Mouse (Mus musculus): ENCODE measurements at regions not wholly inside any gene's neighbourhood (a gene's known extent, or its start where the extent isn't known, plus 50 kb on each side); places are given as distances from the start of the nearest gene placed in this dataset.

GRCm38 (mm10) chr15:7650705-7651104, 159.9 kb upstream of the Gdnf start:
- Histone ChIP-seq H3K4me1 (no peaks in the 10 kb centered on the region), H3K27me3 (no peaks in the 10 kb centered on the region), H3K4me3 (no peak overlapping the region), H3K36me3 (no peaks in the 10 kb centered on the region), H3K27ac (no peak overlapping the region), H3K9me3 (no peaks in the 10 kb centered on the region), H3K4me2 (no peak overlapping the region), H3K9ac (no peak overlapping the region)
- no peak for ATAC-seq (ENCODE audit: insufficient number of reproducible peaks, low FRiP score, low TSS enrichment, low read depth)
- WGBS = 16% methylated on average over 3 of the region's 3 CpGs

- Histone ChIP-seq H3K4me2 (no peak overlapping the region), H3K9ac (no peak overlapping the region), H3K27me3 (no peaks in the 10 kb centered on the region), H3K9me3 (no peaks in the 10 kb centered on the region), H3K27ac (no peak overlapping the region), H3K4me3 (no peak overlapping the region), H3K36me3 (no peaks in the 10 kb centered on the region), H3K4me1 (no peaks in the 10 kb centered on the region)
- no peak for ATAC-seq (ENCODE audit: insufficient number of reproducible peaks, low FRiP score, low TSS enrichment, low read depth)
- 41% methylated on average over 2 of the region's 2 CpGs for WGBS
Measured at GRCm38 (mm10) chr15:7663888-7664287, 146.8 kb upstream of the Gdnf start.

DNA sequence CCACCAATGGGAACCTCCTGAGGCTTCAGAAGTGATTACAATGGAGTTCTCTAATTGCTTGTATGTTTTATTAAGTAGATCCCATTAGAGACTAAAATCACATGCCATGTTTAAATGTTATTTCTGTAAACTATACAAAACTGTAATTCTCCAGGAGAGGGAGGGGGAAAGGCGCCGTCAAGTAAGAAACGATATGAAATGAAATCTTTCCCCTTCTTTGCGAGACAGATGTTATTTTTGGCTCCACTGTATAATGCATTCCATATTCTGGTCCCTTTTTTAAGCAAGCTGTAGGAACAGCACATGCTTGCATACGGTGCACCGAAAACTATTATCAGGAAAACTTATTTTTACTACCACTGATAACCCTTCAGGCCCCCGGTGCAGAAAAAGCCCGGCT, 141.0 kb upstream of the Gdnf start:
- 36% methylated on average over 8 of the region's 8 CpGs for WGBS
- H3K36me3 ChIP-seq = no peaks in the 10 kb centered on the region
- H3K27me3 ChIP-seq = no peaks in the 10 kb centered on the region
- no peak overlapping the region for H3K9ac ChIP-seq
- H3K4me3 ChIP-seq = no peak overlapping the region
- H3K4me1 ChIP-seq = no peaks in the 10 kb centered on the region
- no peak for ATAC-seq (ENCODE audit: insufficient number of reproducible peaks, low FRiP score, low TSS enrichment, low read depth)
- H3K9me3 ChIP-seq = no peaks in the 10 kb centered on the region
- H3K27ac ChIP-seq = no peak overlapping the region
- no peak overlapping the region for H3K4me2 ChIP-seq

GRCm38 (mm10) chr15:7676970-7677369, 133.7 kb upstream of the Gdnf start:
- H3K4me2 ChIP-seq = no peak overlapping the region
- H3K4me1 ChIP-seq = no peaks in the 10 kb centered on the region
- no peak overlapping the region for H3K27ac ChIP-seq
- 66% methylated on average over 1 of the region's 1 CpGs for WGBS
- no peak overlapping the region for H3K4me3 ChIP-seq
- no peaks in the 10 kb centered on the region for H3K27me3 ChIP-seq
- ATAC-seq (ENCODE audit: insufficient number of reproducible peaks, low FRiP score, low TSS enrichment, low read depth) = no peak
- H3K9me3 ChIP-seq = no peaks in the 10 kb centered on the region
- H3K36me3 ChIP-seq = no peaks in the 10 kb centered on the region
- no peak overlapping the region for H3K9ac ChIP-seq

DNA sequence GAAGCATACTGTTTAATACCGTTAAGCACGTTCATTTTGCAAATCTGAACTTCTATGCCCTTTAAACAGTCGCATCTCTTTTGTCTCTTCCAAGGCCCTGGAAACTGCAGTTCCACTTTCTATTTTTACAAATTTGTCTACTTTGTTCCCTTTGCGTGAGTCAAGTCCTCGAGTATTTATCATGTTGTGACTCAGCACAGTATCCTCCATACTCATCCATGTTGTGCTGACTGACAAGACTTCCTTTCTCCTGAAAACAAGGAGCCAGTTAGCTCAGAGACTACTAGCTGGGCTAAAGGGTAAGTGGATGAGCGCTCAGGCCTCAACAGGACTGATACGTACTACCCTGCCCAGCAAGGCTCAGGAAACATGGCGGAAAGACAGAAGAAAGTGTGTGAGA, 131.9 kb upstream of the Gdnf start:
- 87% methylated on average over 8 of the region's 8 CpGs for WGBS
- no peaks in the 10 kb centered on the region for H3K27me3 ChIP-seq
- H3K9ac ChIP-seq = no peak overlapping the region
- H3K4me3 ChIP-seq = no peak overlapping the region
- H3K36me3 ChIP-seq = no peaks in the 10 kb centered on the region
- ATAC-seq (ENCODE audit: insufficient number of reproducible peaks, low FRiP score, low TSS enrichment, low read depth) = no peak
- H3K27ac ChIP-seq = no peak overlapping the region
- H3K4me1 ChIP-seq = no peaks in the 10 kb centered on the region
- no peak overlapping the region for H3K4me2 ChIP-seq
- no peaks in the 10 kb centered on the region for H3K9me3 ChIP-seq

DNA sequence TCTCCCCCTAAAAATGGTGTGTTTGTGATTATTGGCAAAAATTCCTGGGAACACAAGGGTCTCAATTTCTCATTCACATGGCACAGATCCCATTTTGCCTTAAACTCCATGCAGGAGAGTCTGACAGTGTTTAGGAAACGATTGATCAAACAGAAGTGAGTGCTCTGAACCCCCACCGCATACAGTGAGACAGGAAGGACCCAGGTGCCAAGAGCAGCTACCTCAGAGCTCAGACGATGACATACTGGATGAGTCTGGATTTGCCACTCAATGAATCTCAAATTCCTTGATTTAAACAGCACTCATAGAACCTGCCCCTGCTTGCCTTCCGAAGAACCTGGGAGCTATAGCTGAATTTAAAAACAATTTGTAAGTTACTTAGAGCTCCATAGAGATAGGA, 129.6 kb upstream of the Gdnf start:
- no peak overlapping the region for H3K4me3 ChIP-seq
- no peak overlapping the region for H3K4me2 ChIP-seq
- no peaks in the 10 kb centered on the region for H3K36me3 ChIP-seq
- no peaks in the 10 kb centered on the region for H3K9me3 ChIP-seq
- no peak overlapping the region for H3K9ac ChIP-seq
- no peak for ATAC-seq (ENCODE audit: insufficient number of reproducible peaks, low FRiP score, low TSS enrichment, low read depth)
- WGBS = 45% methylated on average over 4 of the region's 4 CpGs
- no peaks in the 10 kb centered on the region for H3K27me3 ChIP-seq
- no peak overlapping the region for H3K27ac ChIP-seq
- H3K4me1 ChIP-seq = no peaks in the 10 kb centered on the region

- H3K4me3 ChIP-seq = no peak overlapping the region
- no peak overlapping the region for H3K4me2 ChIP-seq
- no peak overlapping the region for H3K27ac ChIP-seq
- H3K36me3 ChIP-seq = no peaks in the 10 kb centered on the region
- no peaks in the 10 kb centered on the region for H3K9me3 ChIP-seq
- WGBS = 50% methylated on average over 8 of the region's 8 CpGs
- no peak for ATAC-seq (ENCODE audit: insufficient number of reproducible peaks, low FRiP score, low TSS enrichment, low read depth)
- no peak overlapping the region for H3K9ac ChIP-seq
- no peaks in the 10 kb centered on the region for H3K27me3 ChIP-seq
- no peaks in the 10 kb centered on the region for H3K4me1 ChIP-seq
Measured at GRCm38 (mm10) chr15:7683235-7683974, 127.2 kb upstream of the Gdnf start.

- Histone ChIP-seq H3K27ac (no peak overlapping the region), H3K4me1 (no peaks in the 10 kb centered on the region), H3K4me2 (no peak overlapping the region), H3K27me3 (no peaks in the 10 kb centered on the region), H3K4me3 (no peak overlapping the region), H3K9me3 (no peaks in the 10 kb centered on the region), H3K9ac (no peak overlapping the region), H3K36me3 (no peaks in the 10 kb centered on the region)
- ATAC-seq (ENCODE audit: insufficient number of reproducible peaks, low FRiP score, low TSS enrichment, low read depth) = no peak
- 62% methylated on average over 1 of the region's 1 CpGs for WGBS
Measured at GRCm38 (mm10) chr15:7691251-7691650, 119.4 kb upstream of the Gdnf start.

DNA sequence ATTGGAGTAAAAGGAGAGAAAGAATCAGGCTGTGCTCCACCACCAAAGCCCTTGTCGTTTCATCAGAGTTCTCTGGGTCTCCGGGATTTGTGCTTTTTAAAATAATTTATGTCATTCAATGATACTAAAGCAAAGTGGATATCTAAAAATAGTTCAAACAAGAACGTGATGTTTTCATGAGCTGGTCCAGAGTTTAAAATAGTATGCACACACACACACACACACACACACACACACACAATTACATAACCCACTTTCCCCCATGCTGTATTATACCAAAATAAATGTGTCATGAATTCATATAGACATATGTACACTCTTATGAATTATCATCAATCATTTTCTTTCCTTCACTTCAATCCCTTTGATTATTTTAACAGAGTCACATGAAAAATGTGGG, 118.5 kb upstream of the Gdnf start:
- Histone ChIP-seq H3K4me1 (no peaks in the 10 kb centered on the region), H3K27me3 (no peaks in the 10 kb centered on the region), H3K9me3 (no peaks in the 10 kb centered on the region), H3K4me2 (no peak overlapping the region), H3K27ac (no peak overlapping the region), H3K9ac (no peak overlapping the region), H3K36me3 (no peaks in the 10 kb centered on the region), H3K4me3 (no peak overlapping the region)
- WGBS = 45% methylated on average over 3 of the region's 3 CpGs
- ATAC-seq (ENCODE audit: insufficient number of reproducible peaks, low FRiP score, low TSS enrichment, low read depth) = no peak

- Histone ChIP-seq H3K27me3 (no peaks in the 10 kb centered on the region), H3K27ac (no peak overlapping the region), H3K4me2 (no peak overlapping the region), H3K9me3 (no peaks in the 10 kb centered on the region), H3K9ac (no peak overlapping the region), H3K36me3 (no peaks in the 10 kb centered on the region), H3K4me3 (no peak overlapping the region), H3K4me1 (no peaks in the 10 kb centered on the region)
- no peak for ATAC-seq (ENCODE audit: insufficient number of reproducible peaks, low FRiP score, low TSS enrichment, low read depth)
- WGBS = 68% methylated on average over 5 of the region's 5 CpGs
Measured at GRCm38 (mm10) chr15:7694037-7694436, 116.6 kb upstream of the Gdnf start.

DNA sequence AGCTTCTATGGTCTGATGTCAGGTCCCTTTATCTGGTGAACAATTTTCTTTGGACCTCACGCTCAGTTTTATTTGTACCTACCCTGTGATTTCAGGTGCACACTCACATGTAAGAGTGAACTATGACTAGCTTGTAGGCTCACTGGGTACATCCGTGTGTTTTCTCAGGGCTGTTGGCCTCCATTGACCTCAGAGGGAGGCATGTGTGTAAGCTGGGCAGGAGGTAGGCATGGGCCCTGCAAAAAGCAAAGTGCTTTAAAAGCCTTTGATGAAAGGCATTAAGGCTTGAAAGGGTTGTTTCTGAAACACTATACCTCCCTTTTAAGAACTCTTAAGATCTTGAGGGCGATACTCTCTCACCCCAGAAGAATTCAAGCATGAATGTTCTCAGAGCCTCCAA, 112.9 kb upstream of the Gdnf start:
- H3K9me3 ChIP-seq = no peaks in the 10 kb centered on the region
- H3K27me3 ChIP-seq = no peaks in the 10 kb centered on the region
- H3K36me3 ChIP-seq = no peaks in the 10 kb centered on the region
- WGBS = 40% methylated on average over 3 of the region's 3 CpGs
- H3K4me2 ChIP-seq = no peak overlapping the region
- H3K27ac ChIP-seq = no peak overlapping the region
- no peak overlapping the region for H3K9ac ChIP-seq
- no peak for ATAC-seq (ENCODE audit: insufficient number of reproducible peaks, low FRiP score, low TSS enrichment, low read depth)
- H3K4me3 ChIP-seq = no peak overlapping the region
- H3K4me1 ChIP-seq = no peaks in the 10 kb centered on the region

- Histone ChIP-seq H3K4me2 (no peak overlapping the region), H3K4me1 (no peaks in the 10 kb centered on the region), H3K27ac (no peak overlapping the region), H3K36me3 (no peaks in the 10 kb centered on the region), H3K9me3 (no peaks in the 10 kb centered on the region), H3K9ac (no peak overlapping the region), H3K4me3 (no peak overlapping the region), H3K27me3 (no peaks in the 10 kb centered on the region)
- no peak for ATAC-seq (ENCODE audit: insufficient number of reproducible peaks, low FRiP score, low TSS enrichment, low read depth)
- WGBS = 84% methylated on average over 5 of the region's 5 CpGs
Measured at GRCm38 (mm10) chr15:7708836-7709235, 101.8 kb upstream of the Gdnf start.

DNA sequence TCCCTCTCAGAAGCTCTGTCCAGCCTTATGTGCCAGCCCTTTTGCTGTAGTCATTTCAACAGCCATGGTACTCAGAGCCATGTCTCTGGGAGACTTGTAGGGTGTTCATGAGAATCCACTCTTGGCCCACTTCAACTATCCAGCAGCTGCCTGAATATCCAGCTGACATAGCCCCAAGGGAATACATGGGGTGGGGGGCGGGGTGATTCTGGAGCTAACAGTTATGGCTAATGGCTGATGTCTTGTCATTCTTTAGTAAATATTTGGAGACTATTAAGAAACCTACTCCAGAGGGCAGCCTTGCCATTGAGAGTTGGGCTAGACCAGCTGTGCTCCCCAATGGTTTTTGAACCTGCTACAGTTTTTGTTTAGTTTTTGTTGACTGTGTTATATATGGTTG, 96.0 kb upstream of the Gdnf start:
- no peaks in the 10 kb centered on the region for H3K27me3 ChIP-seq
- H3K27ac ChIP-seq = no peak overlapping the region
- H3K36me3 ChIP-seq = no peaks in the 10 kb centered on the region
- H3K4me1 ChIP-seq = no peaks in the 10 kb centered on the region
- no peak for ATAC-seq (ENCODE audit: insufficient number of reproducible peaks, low FRiP score, low TSS enrichment, low read depth)
- H3K4me2 ChIP-seq = no peak overlapping the region
- no peak overlapping the region for H3K9ac ChIP-seq
- no peaks in the 10 kb centered on the region for H3K9me3 ChIP-seq
- WGBS = 74% methylated on average over 1 of the region's 1 CpGs
- H3K4me3 ChIP-seq = no peak overlapping the region

Data from limb, embryonic 15.5 days (tissue).